In genomic region chr15:68719486-68719885, GRCm38 (mm10) we compare ENCODE assay signal across 26 mouse cellular contexts.
DNase-seq lines count a peak whose midpoint lies in the region; ATAC-seq and TF ChIP-seq lines count a peak whose summit lies in the region.
"Had no signal": no experiment of that assay in that cellular context is flagged by ENCODE, and none has a peak within 500 bp of the region (broad histone marks: within the 10 kb centered on the region; RNA-seq: fewer than 3 reads in every experiment).

No protein-coding gene starts in this region.

- no peaks in the 10 kb centered on the region for H3K27me3 ChIP-seq in forebrain, postnatal 0 days (ENCODE audit: insufficient read depth, low read length)
- no peaks in the 10 kb centered on the region for H3K27me3 ChIP-seq in forebrain, embryonic 14.5 days (replicated peaks; ENCODE audit: control insufficient read depth, insufficient read depth, low read length)
- H3K27me3 ChIP-seq: embryonic facial prominence, embryonic 13.5 days; forebrain, embryonic 12.5 days; heart, embryonic 15.5 days; intestine, embryonic 15.5 days; limb, embryonic 13.5 days; liver, embryonic 12.5 days; neural tube, embryonic 15.5 days had no signal

- no peak for TF ChIP-seq CTCF in forebrain, postnatal 0 days (IDR thresholded peaks at IDR 0.05; ENCODE audit: low read depth)

- no peak overlapping the region for H3K4me2 ChIP-seq in forebrain, postnatal 0 days (ENCODE audit: low read depth)
- no peak overlapping the region for H3K4me2 ChIP-seq in forebrain, embryonic 14.5 days (ENCODE audit: low read length)
- H3K4me2 ChIP-seq: embryonic facial prominence, embryonic 13.5 days; forebrain, embryonic 12.5 days; heart, embryonic 15.5 days; intestine, embryonic 15.5 days; limb, embryonic 13.5 days; liver, embryonic 12.5 days; midbrain, embryonic 11.5 days; neural tube, embryonic 15.5 days had no signal

- no peaks in the 10 kb centered on the region for H3K9me3 ChIP-seq in forebrain, postnatal 0 days (ENCODE audit: low read length)
- no peaks in the 10 kb centered on the region for H3K9me3 ChIP-seq in forebrain, embryonic 14.5 days (replicated peaks; ENCODE audit: control insufficient read depth, low read length)
- H3K9me3 ChIP-seq: embryonic facial prominence, embryonic 13.5 days; forebrain, embryonic 12.5 days; heart, embryonic 15.5 days; hindbrain, embryonic 10.5 days; intestine, embryonic 15.5 days; limb, embryonic 13.5 days; liver, embryonic 12.5 days; neural tube, embryonic 15.5 days had no signal

- ATAC-seq in forebrain, postnatal 0 days, result peak; percentile 51
- ATAC-seq in forebrain, embryonic 14.5 days, result no peak
- ATAC-seq: hindbrain, embryonic 16.5 days; intestine, embryonic 15.5 days; liver, embryonic 12.5 days had no signal

- no peaks in the 10 kb centered on the region for H3K4me1 ChIP-seq in forebrain, postnatal 0 days (ENCODE audit: insufficient read depth)
- no peaks in the 10 kb centered on the region for H3K4me1 ChIP-seq in forebrain, embryonic 14.5 days (ENCODE audit: control insufficient read depth, insufficient read depth, low read length)
- H3K4me1 ChIP-seq: embryonic facial prominence, embryonic 13.5 days; forebrain, embryonic 12.5 days; hindbrain, embryonic 10.5 days; intestine, embryonic 15.5 days; liver, embryonic 12.5 days; neural tube, embryonic 15.5 days had no signal

- peak; percentile 31 for DNase-seq in forebrain, postnatal 0 days
- DNase-seq in forebrain, embryonic 14.5 days (ENCODE audit: low spot score), result no peak
- peak; percentile 65 for DNase-seq in right cerebral cortex, adult 18-20 months
- no peak for DNase-seq in right cerebral cortex, postnatal 14 days
- peak; percentile 21 to 66 for DNase-seq in left cerebral cortex, postnatal 14 days (ENCODE audit: low spot score in 2 of 2)
- DNase-seq in telencephalon, adult 2 months (ENCODE audit: low read depth, low spot score), result peak; percentile 79
- DNase-seq in lung, adult 18-20 months, result no peak
- DNase-seq in gastrocnemius, postnatal 36 days, result no peak
- DNase-seq: adrenal gland, postnatal 10 days; cerebellum, adult 2 months; cerebellum, postnatal 25 days; kidney, adult 8-10 months; kidney, postnatal 4 days; lung, adult 2 months; lung, postnatal 14 days had no signal

- H3K9ac ChIP-seq in forebrain, postnatal 0 days, result no peak overlapping the region
- H3K9ac ChIP-seq in forebrain, embryonic 14.5 days (ENCODE audit: low read length), result no peak overlapping the region
- H3K9ac ChIP-seq: embryonic facial prominence, embryonic 13.5 days; forebrain, embryonic 12.5 days; heart, embryonic 15.5 days; intestine, embryonic 15.5 days; limb, embryonic 13.5 days; liver, embryonic 12.5 days; neural tube, embryonic 15.5 days had no signal

- no peak overlapping the region for H3K4me3 ChIP-seq in forebrain, postnatal 0 days (ENCODE audit: low read depth, low read length)
- no peak overlapping the region for H3K4me3 ChIP-seq in forebrain, embryonic 14.5 days (ENCODE audit: low read depth, low read length)
- H3K4me3 ChIP-seq: embryonic facial prominence, embryonic 13.5 days; erythroblast, embryonic 14.5 days; forebrain, embryonic 12.5 days; heart, embryonic 15.5 days; hindbrain, embryonic 10.5 days; intestine, embryonic 15.5 days; limb, embryonic 13.5 days; liver, embryonic 12.5 days; neural tube, embryonic 15.5 days had no signal

- intact Hi-C loops in left cerebral cortex, postnatal 14 days (cut with DNase I), result loop anchor here (10.0 kb wide), 1 partner anchor 215 kb away; no protein-coding TSS in a partner anchor
- intact Hi-C loops in gastrocnemius, postnatal 36 days (cut with DNase I), result no loop called here

- 75% methylated on average over 12 of the region's 12 CpGs for WGBS in forebrain, postnatal 0 days
- WGBS in forebrain, embryonic 14.5 days, result 87% methylated on average over 12 of the region's 12 CpGs

- no peak overlapping the region for H3K27ac ChIP-seq in forebrain, postnatal 0 days (ENCODE audit: low read depth, low read length)
- no peak overlapping the region for H3K27ac ChIP-seq in forebrain, embryonic 14.5 days (ENCODE audit: low read depth, low read length)
- H3K27ac ChIP-seq: embryonic facial prominence, embryonic 13.5 days; forebrain, embryonic 12.5 days; heart, embryonic 15.5 days; hindbrain, embryonic 10.5 days; intestine, embryonic 15.5 days; limb, embryonic 13.5 days; liver, embryonic 12.5 days; neural tube, embryonic 15.5 days had no signal

- H3K36me3 ChIP-seq in forebrain, postnatal 0 days (ENCODE audit: insufficient read depth), result no peaks in the 10 kb centered on the region
- H3K36me3 ChIP-seq in forebrain, embryonic 14.5 days (ENCODE audit: control insufficient read depth, insufficient read depth, low read length), result no peaks in the 10 kb centered on the region
- H3K36me3 ChIP-seq: embryonic facial prominence, embryonic 13.5 days; forebrain, embryonic 12.5 days; heart, embryonic 15.5 days; hindbrain, embryonic 10.5 days; intestine, embryonic 15.5 days; limb, embryonic 13.5 days; liver, embryonic 12.5 days; neural tube, embryonic 15.5 days had no signal

Comparison
In these comparisons a context has a peak if more than half of its experiments do, and no peak if none do; other contexts are left out.
1. DNase-seq: peak in forebrain, postnatal 0 days (single experiment), right cerebral cortex, adult 18-20 months (single experiment), left cerebral cortex, postnatal 14 days (2 of 2) and telencephalon, adult 2 months (single experiment); none in forebrain, embryonic 14.5 days (single experiment), right cerebral cortex, postnatal 14 days (single experiment), lung, adult 18-20 months (0 of 2) and gastrocnemius, postnatal 36 days (0 of 2).